Comparison of ENCODE assay signal across 8 mouse cellular contexts in genomic region chr11:102697338-102698017, GRCm38 (mm10). TPM values are rescaled to one million over a fixed set of nuclear protein-coding genes. Genes with fewer than 3 reads are reported as not detected.
A peak's percentile ranks its signal among the peaks of the same experiment; 100 is the strongest.
DNase-seq lines count a peak whose midpoint lies in the region; ATAC-seq lines count a peak whose summit lies in the region.

TSS of gene Ccdc43 (minus strand) at chr11:102697782.

- peak within 1 kb of the TSS; percentile 69 for H3K27ac ChIP-seq in embryonic facial prominence, embryonic 12.5 days
- H3K27ac ChIP-seq in limb, embryonic 10.5 days: peak within 1 kb of the TSS; percentile 90
- peak within 1 kb of the TSS; percentile 52 for H3K27ac ChIP-seq in midbrain, embryonic 12.5 days (replicated peaks)

- no peaks in the 10 kb centered on the region for H3K9me3 ChIP-seq in embryonic facial prominence, embryonic 12.5 days
- no peaks in the 10 kb centered on the region for H3K9me3 ChIP-seq in limb, embryonic 10.5 days (replicated peaks)
- H3K9me3 ChIP-seq in midbrain, embryonic 12.5 days: no peaks in the 10 kb centered on the region

- H3K4me2 ChIP-seq in embryonic facial prominence, embryonic 12.5 days (replicated peaks): peak within 1 kb of the TSS; percentile 80
- H3K4me2 ChIP-seq in midbrain, embryonic 12.5 days (replicated peaks): peak within 1 kb of the TSS; percentile 79

- H3K36me3 ChIP-seq in embryonic facial prominence, embryonic 12.5 days: peaks cover 8% of the 10 kb centered on the region
- peaks cover 24% of the 10 kb centered on the region for H3K36me3 ChIP-seq in limb, embryonic 10.5 days
- H3K36me3 ChIP-seq in midbrain, embryonic 12.5 days: peaks cover 12% of the 10 kb centered on the region; the same call in 1 of the 2 replicates

- WGBS in embryonic facial prominence, embryonic 12.5 days: under 1% methylated on average over 49 of the region's 49 CpGs
- under 1% methylated on average over 49 of the region's 49 CpGs for whole genome bisulfite sequencing in limb, embryonic 10.5 days
- under 1% methylated on average over 49 of the region's 49 CpGs for WGBS in midbrain, embryonic 12.5 days

- peaks cover 18% of the 10 kb centered on the region for H3K4me1 ChIP-seq in embryonic facial prominence, embryonic 12.5 days
- peaks cover 17% of the 10 kb centered on the region for H3K4me1 ChIP-seq in limb, embryonic 10.5 days
- H3K4me1 ChIP-seq in midbrain, embryonic 12.5 days: peaks cover 15% of the 10 kb centered on the region

- peak; percentile 90 for DNase-seq in 3134 (ENCODE audit: extremely low read depth, insufficient read length, low spot score)
- peak; percentile 95 to 96 for DNase-seq in adrenal gland, postnatal 36 days
- DNase-seq in heart, adult 18-20 months: peak; percentile 91 to 92
- DNase-seq in kidney, adult 18-20 months: peak; percentile 91
- peak; percentile 93 for DNase-seq in limb, embryonic 10.5 days (ENCODE audit: low spot score)
- peak; percentile 75 for DNase-seq in skeletal muscle tissue, adult 2 months (ENCODE audit: low read depth, low spot score)

- H3K4me3 ChIP-seq in embryonic facial prominence, embryonic 12.5 days: peak within 1 kb of the TSS; percentile 80
- peak within 1 kb of the TSS; percentile 88 for H3K4me3 ChIP-seq in limb, embryonic 10.5 days
- H3K4me3 ChIP-seq in midbrain, embryonic 12.5 days: peak within 1 kb of the TSS; percentile 82

- no peaks in the 10 kb centered on the region for H3K27me3 ChIP-seq in embryonic facial prominence, embryonic 12.5 days
- 0 out of 2 replicates have a peak, but pooled peaks cover 7% of the 10 kb centered on the region for H3K27me3 ChIP-seq in limb, embryonic 10.5 days (ENCODE audit: low read depth, poor library complexity, severe bottlenecking)
- no peaks in the 10 kb centered on the region for H3K27me3 ChIP-seq in midbrain, embryonic 12.5 days

- peak within 1 kb of the TSS; percentile 82 for H3K9ac ChIP-seq in embryonic facial prominence, embryonic 12.5 days
- H3K9ac ChIP-seq in midbrain, embryonic 12.5 days (replicated peaks): peak within 1 kb of the TSS; percentile 87

- ATAC-seq in embryonic facial prominence, embryonic 12.5 days (ENCODE audit: insufficient number of reproducible peaks, insufficient read depth, low FRiP score, low TSS enrichment): peak; percentile 95
- peak; percentile 93 for ATAC-seq in midbrain, embryonic 12.5 days (ENCODE audit: low FRiP score, low read depth)

RNA-seq across cellular contexts. Expression of gene Ccdc43, which starts in this region (rescaled TPM):
- 10 to 100 TPM; 29.2 to 29.5 TPM for total RNA-seq in adrenal gland, postnatal 36 days (2021)
- 49.3 and 52.1 TPM in 2 replicates for polyA plus RNA-seq in embryonic facial prominence, embryonic 12.5 days (2016; fragmentation: Nextera tagmentation; extraction: Ambion mirVana)
- 10 to 100 TPM; 20.4 to 29.6 TPM for total RNA-seq in heart, adult 18-20 months (2021)
- 55.4 and 57.1 TPM in 2 replicates for polyA plus RNA-seq in limb, embryonic 10.5 days (2016; fragmentation: Nextera tagmentation; extraction: Ambion mirVana)
- polyA plus RNA-seq in midbrain, embryonic 12.5 days (2016; fragmentation: Nextera tagmentation; extraction: Ambion mirVana): 47.9 and 56.3 TPM in 2 replicates

Comparison
In these comparisons a context has a peak if more than half of its experiments do, and no peak if none do; other contexts are left out.
1. Peak in every context shown above with its lines: DNase-seq, ATAC-seq, H3K4me3 ChIP-seq and H3K27ac ChIP-seq.